Mouse (Mus musculus) common myeloid progenitor, adult 5-6 weeks (primary cell): Measurements from ENCODE around the gene Vmn2r97. TPM values are rescaled to one million over a fixed set of nuclear protein-coding genes. Genes with fewer than 3 reads are reported as not detected.
"Not testable (repeated sequence)": the region's sequence is repeated elsewhere in the genome, so short reads cannot be mapped to it uniquely, and the experiment has no call there.

Experiments
- ATAC-seq: replicated peaks from 2 replicates; pipeline ENCODE4 v1.8.0; 2016; ENCODE audit warnings: low read depth, mild to moderate bottlenecking, moderate TSS enrichment, inconsistent platforms; ENCODE audit not compliant: poor library complexity, severe bottlenecking
- total RNA-seq: library from RNA; stranded (forward); fragments of 200-1000, 187-1606 nt; gene quantifications from 2 replicates; pipeline ENCODE4 v1.2.3, GENCODE M21; 2017

Gene Vmn2r97
- not detected in 2 replicates for total RNA-seq

- not testable (repeated sequence) for ATAC-seq
Observed at GRCm38 (mm10) chr17:18914000-18914399, at the start of gene Vmn2r97. Gene Vmn2r97 (plus strand): TSS chr17:18914300.

GRCm38 (mm10) chr17:18882436-18882835, 31.7 kb upstream of the Vmn2r97 start:
- not testable (repeated sequence) for ATAC-seq

- no peak for ATAC-seq
Observed at GRCm38 (mm10) chr17:18889745-18890329, 24.3 kb upstream of the Vmn2r97 start.

GRCm38 (mm10) chr17:18957800-18958199, 43.7 kb downstream of the Vmn2r97 start:
- ATAC-seq: not testable (repeated sequence)

- peak; percentile 98 for ATAC-seq
Observed at GRCm38 (mm10) chr17:18968371-18969275, 54.5 kb downstream of the Vmn2r97 start.

Other genes starting within 250 kb of the Vmn2r97 start
- gene Vmn2r98, start 139.2 kb downstream of the Vmn2r97 start, total RNA-seq: not detected in 2 replicates